Mouse (Mus musculus) forebrain, embryonic 12.5 days (tissue): ENCODE measurements around the gene Sord. TPM values are rescaled to one million over a fixed set of nuclear protein-coding genes. Genes with fewer than 3 reads are reported as not detected.

ENCODE experiments used
- ATAC-seq: fragments of 200-750 bp; cut with Nextera tagmentation; 2 replicates; pipeline ENCODE4 v1.8.0; 2017; ENCODE audit warnings: moderate TSS enrichment; ENCODE audit not compliant: low FRiP score
- H3K27ac ChIP-seq: fragments of 300-500 bp; sonication (generic); 2 replicates; pipeline ENCODE4 v1.5.1; 2016; ENCODE audit warnings: mild to moderate bottlenecking
- H3K27me3 ChIP-seq: fragments of 300-500 bp; sonication (generic); 2 replicates; pipeline ENCODE4 v1.6.1; 2016; ENCODE audit warnings: mild to moderate bottlenecking
- H3K36me3 ChIP-seq: fragments of 300-500 bp; sonication (generic); replicated peaks from 2 replicates; pipeline ENCODE4 v1.6.1; 2016; ENCODE audit warnings: mild to moderate bottlenecking
- H3K4me1 ChIP-seq: fragments of 300-500 bp; sonication (generic); 2 replicates; pipeline ENCODE4 v1.6.1; 2016
- H3K4me2 ChIP-seq: fragments of 300-500 bp; sonication (generic); 2 replicates; pipeline ENCODE4 v1.6.1; 2016; ENCODE audit warnings: mild to moderate bottlenecking, moderate library complexity
- H3K4me3 ChIP-seq: fragments of 300-500 bp; sonication (generic); replicated peaks from 2 replicates; pipeline ENCODE4 v1.5.1; 2016; ENCODE audit warnings: mild to moderate bottlenecking
- H3K9ac ChIP-seq: fragments of 300-500 bp; sonication (generic); 2 replicates; pipeline ENCODE4 v1.6.1; 2016; ENCODE audit warnings: mild to moderate bottlenecking
- H3K9me3 ChIP-seq: fragments of 300-500 bp; sonication (generic); 2 replicates; pipeline ENCODE4 v1.6.1; 2016
- WGBS: fragments of 180-500 bp; shearing (Covaris S2); methylation state at CpG from one replicate; pipeline ENCODE4 v1.1.7; 2016; 5-methylcytosine and 5-hydroxymethylcytosine counted together
- polyA plus RNA-seq: library from polyadenylated mRNA; unstranded; fragments of >200 nt; fragmentation: Nextera tagmentation; extraction: Ambion mirVana; gene quantifications from 2 replicates; pipeline ENCODE4 v1.2.1, GENCODE M21; 2016

Sord gene
- polyA plus RNA-seq, 1 experiment from 2014 or later: 23.9 TPM

GRCm38 (mm10) chr2:122221798-122222197, 12.8 kb upstream of the Sord start:
- H3K4me1 ChIP-seq: no peaks in the 10 kb centered on the region
- H3K27me3 ChIP-seq: no peaks in the 10 kb centered on the region
- ATAC-seq: no peak
- H3K27ac ChIP-seq: no peak overlapping the region
- WGBS: 66% methylated on average over 5 of the region's 5 CpGs
- H3K9ac ChIP-seq: no peak overlapping the region
- no peaks in the 10 kb centered on the region for H3K9me3 ChIP-seq
- H3K36me3 ChIP-seq: no peaks in the 10 kb centered on the region
- H3K4me2 ChIP-seq: no peak overlapping the region
- no peak overlapping the region for H3K4me3 ChIP-seq

- Histone ChIP-seq H3K4me2 (no peak overlapping the region), H3K4me1 (no peaks in the 10 kb centered on the region), H3K27ac (no peak overlapping the region), H3K4me3 (no peak overlapping the region), H3K9me3 (no peaks in the 10 kb centered on the region), H3K27me3 (no peaks in the 10 kb centered on the region), H3K36me3 (no peaks in the 10 kb centered on the region), H3K9ac (no peak overlapping the region)
- no peak for ATAC-seq
- WGBS: 96% methylated on average over 5 of the region's 5 CpGs
Measured at GRCm38 (mm10) chr2:122222272-122222671, 12.3 kb upstream of the Sord start.

- Histone ChIP-seq H3K9me3 (no peaks in the 10 kb centered on the region), H3K4me1 (no peaks in the 10 kb centered on the region), H3K9ac (no peak overlapping the region), H3K4me3 (no peak overlapping the region), H3K36me3 (no peaks in the 10 kb centered on the region), H3K4me2 (no peak overlapping the region), H3K27me3 (no peaks in the 10 kb centered on the region), H3K27ac (no peak overlapping the region)
- ATAC-seq: no peak
Measured at GRCm38 (mm10) chr2:122223654-122224053, 10.9 kb upstream of the Sord start.

GRCm38 (mm10) chr2:122230395-122230794, 4.2 kb upstream of the Sord start:
- no peaks in the 10 kb centered on the region for H3K9me3 ChIP-seq
- H3K4me3 ChIP-seq: no peak overlapping the region
- peaks cover 7% of the 10 kb centered on the region; the same call in 1 of the 2 replicates for H3K4me1 ChIP-seq
- 0 out of 2 replicates have a peak, but pooled peaks cover under 1% of the 10 kb centered on the region for H3K27me3 ChIP-seq
- no peak for ATAC-seq
- 90% methylated on average over 6 of the region's 6 CpGs for WGBS
- no peak overlapping the region for H3K4me2 ChIP-seq
- H3K36me3 ChIP-seq: no peaks in the 10 kb centered on the region
- no peak overlapping the region for H3K9ac ChIP-seq
- H3K27ac ChIP-seq: no peak overlapping the region

GRCm38 (mm10) chr2:122231616-122232015, 2.9 kb upstream of the Sord start:
- Histone ChIP-seq H3K4me1 (peaks cover 9% of the 10 kb centered on the region; the same call in 1 of the 2 replicates), H3K27ac (no peak overlapping the region), H3K36me3 (no peaks in the 10 kb centered on the region), H3K27me3 (0 out of 2 replicates have a peak, but pooled peaks cover 4% of the 10 kb centered on the region), H3K9me3 (no peaks in the 10 kb centered on the region), H3K9ac (no peak overlapping the region), H3K4me2 (no peak overlapping the region), H3K4me3 (no peak overlapping the region)
- no peak for ATAC-seq
- WGBS: 73% methylated on average over 9 of the region's 9 CpGs

GRCm38 (mm10) chr2:122233341-122233740, 1.2 kb upstream of the Sord start:
- peak; percentile 4; the same call in 1 of the 2 replicates for ATAC-seq
- H3K4me1 ChIP-seq: peaks cover 9% of the 10 kb centered on the region; the same call in 1 of the 2 replicates
- no peak overlapping the region for H3K4me3 ChIP-seq
- 64% methylated on average over 5 of the region's 5 CpGs for WGBS
- H3K4me2 ChIP-seq: no peak overlapping the region
- H3K9ac ChIP-seq: no peak overlapping the region
- H3K36me3 ChIP-seq: no peaks in the 10 kb centered on the region
- no peak overlapping the region for H3K27ac ChIP-seq
- H3K27me3 ChIP-seq: 0 out of 2 replicates have a peak, but pooled peaks cover 4% of the 10 kb centered on the region
- H3K9me3 ChIP-seq: no peaks in the 10 kb centered on the region

GRCm38 (mm10) chr2:122233759-122234557, 591 bp upstream of the Sord start:
- H3K36me3 ChIP-seq: no peaks in the 10 kb centered on the region
- peaks cover 9% of the 10 kb centered on the region; the same call in 1 of the 2 replicates for H3K4me1 ChIP-seq
- H3K4me2 ChIP-seq: peak overlapping the region; percentile 84
- ATAC-seq: peak; percentile 57
- WGBS: 3% methylated on average over 26 of the region's 26 CpGs
- H3K9me3 ChIP-seq: no peaks in the 10 kb centered on the region
- H3K9ac ChIP-seq: peak overlapping the region; percentile 56
- H3K27ac ChIP-seq: peak overlapping the region; percentile 81
- H3K4me3 ChIP-seq: peak overlapping the region; percentile 55
- 0 out of 2 replicates have a peak, but pooled peaks cover 4% of the 10 kb centered on the region for H3K27me3 ChIP-seq

- Histone ChIP-seq H3K27me3 (0 out of 2 replicates have a peak, but pooled peaks cover 4% of the 10 kb centered on the region), H3K36me3 (no peaks in the 10 kb centered on the region), H3K9me3 (no peaks in the 10 kb centered on the region), H3K4me1 (peaks cover 9% of the 10 kb centered on the region; the same call in 1 of the 2 replicates), H3K27ac (no peak overlapping the region), H3K9ac (no peak overlapping the region; the same call in 1 of the 2 replicates), H3K4me3 (peak overlapping the region; percentile 55), H3K4me2 (peak overlapping the region; percentile 84)
- WGBS: 82% methylated on average over 2 of the region's 2 CpGs
- ATAC-seq: no peak
Measured at GRCm38 (mm10) chr2:122235425-122235824, 876 bp downstream of the Sord start.

- no peaks in the 10 kb centered on the region for H3K9me3 ChIP-seq
- H3K4me1 ChIP-seq: peaks cover 9% of the 10 kb centered on the region; the same call in 1 of the 2 replicates
- ATAC-seq: no peak
- no peaks in the 10 kb centered on the region for H3K36me3 ChIP-seq
- no peak overlapping the region for H3K9ac ChIP-seq
- no peak overlapping the region for H3K4me2 ChIP-seq
- H3K27me3 ChIP-seq: 0 out of 2 replicates have a peak, but pooled peaks cover 4% of the 10 kb centered on the region
- no peak overlapping the region for H3K27ac ChIP-seq
- H3K4me3 ChIP-seq: no peak overlapping the region
Measured at GRCm38 (mm10) chr2:122236321-122236720, 1.8 kb downstream of the Sord start.

- 92% methylated on average over 2 of the region's 2 CpGs for WGBS
- no peak for ATAC-seq
- no peak overlapping the region for H3K4me2 ChIP-seq
- no peak overlapping the region for H3K27ac ChIP-seq
- no peak overlapping the region for H3K4me3 ChIP-seq
- H3K27me3 ChIP-seq: 0 out of 2 replicates have a peak, but pooled peaks cover 4% of the 10 kb centered on the region
- no peaks in the 10 kb centered on the region for H3K9me3 ChIP-seq
- H3K4me1 ChIP-seq: peaks cover 9% of the 10 kb centered on the region; the same call in 1 of the 2 replicates
- no peak overlapping the region for H3K9ac ChIP-seq
- H3K36me3 ChIP-seq: no peaks in the 10 kb centered on the region
Measured at GRCm38 (mm10) chr2:122237891-122238470, 3.4 kb downstream of the Sord start.

- 0 out of 2 replicates have a peak, but pooled peaks cover under 1% of the 10 kb centered on the region for H3K27me3 ChIP-seq
- no peaks in the 10 kb centered on the region for H3K4me1 ChIP-seq
Measured at GRCm38 (mm10) chr2:122240735-122241134, 6.2 kb downstream of the Sord start.

GRCm38 (mm10) chr2:122241226-122241625, 6.7 kb downstream of the Sord start:
- Histone ChIP-seq H3K9me3 (no peaks in the 10 kb centered on the region), H3K36me3 (no peaks in the 10 kb centered on the region), H3K27me3 (no peaks in the 10 kb centered on the region), H3K9ac (no peak overlapping the region), H3K4me2 (no peak overlapping the region), H3K27ac (no peak overlapping the region), H3K4me1 (no peaks in the 10 kb centered on the region), H3K4me3 (no peak overlapping the region)
- WGBS: 89% methylated on average over 4 of the region's 4 CpGs
- ATAC-seq: no peak

More at GRCm38 (mm10) chr2:122240735-122241134, 6.2 kb downstream of the Sord start:
- Histone ChIP-seq H3K4me3 (no peak overlapping the region), H3K27ac (no peak overlapping the region), H3K4me2 (no peak overlapping the region), H3K36me3 (no peaks in the 10 kb centered on the region), H3K9me3 (no peaks in the 10 kb centered on the region), H3K9ac (no peak overlapping the region)
- no peak for ATAC-seq
